Mouse (Mus musculus) gastrocnemius, adult 18-20 months (tissue): ENCODE data around the gene Ptges3l. TPM values are rescaled to one million over a fixed set of nuclear protein-coding genes. Genes with fewer than 3 reads are reported as not detected.
"Not testable (repeated sequence)": the region's sequence is repeated elsewhere in the genome, so short reads cannot be mapped to it uniquely, and the experiment has no call there.

Experiments used
- DNase-seq: peaks from one replicate; pipeline ENCODE4 v3.0.0; 2021; ENCODE audit warnings: low spot score
- total RNA-seq, 2 experiments: library from RNA; stranded (reverse); gene quantifications; 2 replicates each; pipeline ENCODE4 v1.2.3; 2021

Gene Ptges3l
- total RNA-seq, 2 experiments from 2014 or later: 74.3 to 82.6 TPM

DNA sequence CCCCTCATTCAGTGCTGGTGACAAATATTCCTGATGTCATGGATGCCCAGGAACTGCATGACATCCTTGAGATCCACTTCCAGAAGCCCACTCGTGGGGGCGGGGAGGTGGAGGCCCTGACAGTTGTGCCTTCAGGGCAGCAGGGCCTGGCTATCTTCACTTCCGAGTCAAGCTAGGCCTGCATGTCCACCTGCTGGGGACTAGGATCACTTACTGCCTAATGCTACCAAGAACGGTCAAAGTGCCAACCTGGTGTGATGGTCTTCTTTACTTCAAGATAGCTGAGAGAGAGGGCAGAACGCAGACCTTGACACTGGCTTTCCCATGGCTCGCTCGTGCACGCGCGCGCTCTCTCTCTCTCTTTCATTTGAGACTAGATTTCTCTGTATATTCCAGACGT is 33.1 kb upstream of the Ptges3l start:
- no peak for DNase-seq

GRCm38 (mm10) chr11:101457631-101458030 is 32.5 kb upstream of the Ptges3l start:
- no peak for DNase-seq

GRCm38 (mm10) chr11:101455627-101456026 is 30.5 kb upstream of the Ptges3l start:
- DNase-seq: no peak

- DNase-seq: no peak
Observed at GRCm38 (mm10) chr11:101454702-101455101, 29.6 kb upstream of the Ptges3l start.

GRCm38 (mm10) chr11:101452093-101452774 is 27.1 kb upstream of the Ptges3l start:
- DNase-seq: no peak

- no peak for DNase-seq
Observed at GRCm38 (mm10) chr11:101451536-101451935, 26.4 kb upstream of the Ptges3l start.

- no peak for DNase-seq
Observed at GRCm38 (mm10) chr11:101450394-101450793, 25.3 kb upstream of the Ptges3l start.

GRCm38 (mm10) chr11:101449596-101449995 is 24.5 kb upstream of the Ptges3l start:
- DNase-seq: not testable (repeated sequence)

DNA sequence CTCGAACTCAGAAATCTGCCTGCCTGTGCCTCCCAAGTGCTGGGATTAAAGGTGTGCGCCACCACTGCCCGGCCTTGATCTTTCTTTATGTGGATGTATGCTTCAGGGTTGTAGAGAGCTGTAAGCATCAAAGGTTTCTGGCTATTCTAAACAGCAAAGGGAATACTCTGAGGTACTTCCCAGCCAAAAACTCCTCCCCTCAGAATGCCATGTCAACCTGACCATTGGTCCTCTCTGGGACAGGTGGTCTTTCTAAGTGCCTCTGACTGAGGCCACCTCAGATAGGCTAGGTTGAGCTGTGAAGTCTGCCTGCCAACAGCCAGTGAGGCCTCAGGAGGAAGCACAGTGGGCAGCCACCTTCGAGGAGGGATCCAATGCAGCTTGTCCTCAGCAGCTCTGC is 23.8 kb upstream of the Ptges3l start:
- no peak for DNase-seq

- peak; percentile 85 for DNase-seq
Observed at GRCm38 (mm10) chr11:101448274-101448746, 23.2 kb upstream of the Ptges3l start, which contains the start of gene Ifi35. Gene Ifi35 (plus strand): TSS chr11:101448407.

DNA sequence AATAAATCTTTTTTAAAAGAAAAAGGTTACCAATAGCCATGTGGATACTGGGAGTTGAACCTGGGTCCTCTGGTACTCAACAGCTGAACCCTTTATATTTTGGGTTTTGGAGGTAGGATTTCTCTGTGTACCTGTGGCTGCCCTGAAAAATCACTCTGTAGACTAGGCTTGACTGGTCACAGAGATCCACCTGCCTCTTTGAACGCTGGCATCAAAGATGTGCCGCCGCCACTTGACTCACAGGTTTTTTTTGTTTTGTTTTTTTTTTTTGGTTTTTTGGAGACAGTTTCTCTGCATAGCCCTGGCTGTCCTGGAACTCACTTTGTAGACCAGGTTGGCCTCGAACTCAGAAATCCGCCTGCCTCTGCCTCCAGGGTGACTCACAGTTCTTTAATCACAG is 22.7 kb upstream of the Ptges3l start:
- DNase-seq: no peak

- DNase-seq: not testable (repeated sequence)
Observed at GRCm38 (mm10) chr11:101446860-101447259, 21.7 kb upstream of the Ptges3l start.

GRCm38 (mm10) chr11:101446319-101446718 is 21.2 kb upstream of the Ptges3l start:
- DNase-seq: no peak

DNA sequence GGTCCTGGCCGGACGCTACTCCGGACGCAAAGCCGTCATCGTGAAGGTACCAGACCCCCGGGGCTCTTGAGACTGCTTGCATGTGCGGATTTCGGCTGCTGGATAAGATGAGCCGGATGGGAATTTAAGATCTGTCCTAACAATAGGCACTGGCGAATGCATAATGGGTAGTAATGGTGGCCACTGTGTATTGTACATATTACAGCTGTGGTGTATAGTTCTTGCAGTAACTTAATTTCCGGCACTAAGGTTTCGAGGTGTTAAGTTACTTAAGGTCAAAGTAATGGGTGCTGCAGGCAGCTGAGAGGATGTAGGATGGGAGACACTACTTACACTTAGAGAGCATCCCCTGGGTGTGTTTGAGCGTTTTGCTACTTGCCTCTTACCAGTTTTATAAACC is 17.6 kb upstream of the Ptges3l start:
- no peak for DNase-seq

DNA sequence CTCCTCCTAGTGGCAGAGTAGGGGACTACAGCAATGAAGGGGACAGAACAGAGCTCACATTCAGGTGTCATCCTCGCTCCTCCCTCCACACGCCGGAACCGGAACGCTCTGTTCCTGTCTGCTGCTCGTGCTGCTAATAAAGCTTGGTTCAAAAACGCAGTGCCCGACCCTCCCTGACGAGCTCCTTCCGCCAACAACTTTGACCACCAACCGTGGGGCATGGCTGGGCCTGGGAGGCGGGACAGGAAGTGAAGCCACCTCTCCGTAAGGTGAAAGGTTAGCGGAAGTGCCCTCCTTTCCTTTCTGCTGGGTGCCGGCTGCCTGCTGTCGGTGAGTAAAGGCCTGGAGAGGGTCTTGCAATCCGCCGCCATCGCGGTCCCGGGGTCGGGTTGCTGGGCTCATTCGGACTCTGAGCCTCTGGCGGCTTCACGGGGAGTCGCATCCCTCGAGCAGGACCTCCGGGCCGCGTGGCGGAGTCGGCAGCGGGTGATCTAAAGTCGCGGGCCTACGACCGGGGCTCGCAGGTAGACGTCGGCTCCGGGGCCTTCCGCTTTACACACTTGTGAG is 17.1 kb upstream of the Ptges3l start, which contains the start of gene Rpl27:
Gene Rpl27 (plus strand): TSS at position 172 of the 567 bp plus-strand sequence.
- peak; percentile 98 for DNase-seq

- not testable (repeated sequence) for DNase-seq
Observed at GRCm38 (mm10) chr11:101441450-101442126, 16.5 kb upstream of the Ptges3l start.

GRCm38 (mm10) chr11:101438006-101438405 is 12.9 kb upstream of the Ptges3l start:
- not testable (repeated sequence) for DNase-seq

GRCm38 (mm10) chr11:101436916-101437315 is 11.8 kb upstream of the Ptges3l start:
- DNase-seq: no peak

DNA sequence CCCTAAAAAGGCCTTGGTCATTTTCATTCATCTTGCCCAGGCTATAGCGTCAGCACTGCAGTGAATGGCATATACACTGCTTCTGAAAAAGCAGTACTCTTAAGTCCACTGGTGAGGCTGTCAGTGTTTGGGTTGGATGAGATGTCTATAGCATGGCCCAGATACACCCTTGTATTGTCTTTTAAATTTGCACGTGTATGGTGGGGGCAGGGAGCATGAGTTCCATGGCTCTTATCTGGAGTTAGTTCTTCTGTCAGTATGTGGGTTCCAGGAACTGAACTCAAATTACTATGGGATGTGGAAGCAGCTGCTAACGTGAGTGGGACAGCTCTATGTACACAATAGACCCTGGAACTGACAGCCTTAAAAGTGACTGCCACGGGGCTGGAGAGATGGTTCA is 10.7 kb upstream of the Ptges3l start:
- DNase-seq: no peak

DNA sequence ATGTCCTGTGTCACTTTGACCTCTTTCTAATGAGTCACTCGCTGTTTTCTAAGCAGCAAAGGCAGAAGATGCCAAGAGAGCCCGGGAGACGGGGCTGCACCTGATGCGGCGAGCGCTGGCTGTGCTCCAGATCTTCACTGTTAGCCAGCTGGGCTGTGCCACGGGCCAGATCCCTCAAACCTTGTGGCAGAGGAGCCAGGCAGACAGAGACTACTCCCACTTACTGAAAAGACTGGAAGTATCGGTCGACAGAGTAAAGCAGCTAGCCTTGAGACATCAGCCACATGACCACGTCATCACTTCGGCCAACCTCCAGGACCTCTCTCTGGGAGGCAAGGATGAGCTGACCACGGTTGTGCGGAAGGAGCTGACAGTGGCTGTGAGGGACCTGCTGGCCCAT is 8.3 kb upstream of the Ptges3l start:
- no peak for DNase-seq

DNA sequence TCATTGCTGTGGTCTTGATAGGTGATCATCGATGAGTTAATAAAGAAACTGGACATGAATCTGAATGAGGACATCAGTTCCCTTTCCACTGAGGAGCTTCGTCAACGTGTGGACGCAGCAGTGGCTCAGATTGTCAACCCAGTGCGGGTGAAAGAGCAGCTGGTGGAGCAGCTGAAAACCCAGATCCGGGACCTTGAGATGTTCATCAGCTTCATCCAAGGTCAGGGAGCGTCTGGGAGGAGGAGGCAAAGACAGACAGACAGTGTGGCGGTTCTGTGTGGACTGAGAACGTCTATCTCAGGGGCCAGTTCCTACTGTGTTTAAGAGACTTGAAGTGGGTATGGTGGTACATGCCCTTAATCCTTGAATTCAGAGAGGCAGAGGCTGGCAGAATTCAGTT is 6.2 kb upstream of the Ptges3l start:
- no peak for DNase-seq

DNA sequence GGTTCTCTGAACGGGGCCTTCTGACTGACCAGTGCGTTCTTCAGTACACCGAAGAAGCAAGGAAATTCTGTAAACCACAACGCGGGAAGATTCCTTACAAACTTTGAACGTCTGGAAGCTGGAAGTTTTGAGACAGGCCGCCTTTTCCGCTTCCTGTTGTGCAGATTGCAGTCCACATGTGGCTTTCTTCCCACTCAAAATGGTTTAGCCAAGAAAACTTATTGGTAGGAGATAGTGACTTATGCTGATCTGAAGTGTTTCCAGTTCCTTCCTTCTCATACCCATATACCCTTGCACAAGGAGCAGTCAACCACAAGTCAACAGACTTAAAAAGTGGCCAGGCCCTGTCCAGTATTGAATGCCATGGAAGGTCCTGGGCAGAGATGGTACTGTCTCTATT is 1.0 kb upstream of the Ptges3l start:
- no peak for DNase-seq
